Mouse (Mus musculus) adrenal gland, adult 2 months (tissue): ENCODE data around the gene Srms. TPM values are rescaled to one million over a fixed set of nuclear protein-coding genes. Genes with fewer than 3 reads are reported as not detected.

Experiments used
- DNase-seq: peaks from one replicate; pipeline ENCODE4 v3.0.0; 2021
- long read RNA-seq: library from polyadenylated mRNA; stranded (forward); transcript quantifications from one replicate; pipeline ENCODE4 v2.0.0, GENCODE M21; 2021
- polyA plus RNA-seq: library from polyadenylated mRNA; depleted of rRNA; stranded (reverse); fragments of >200 nt; gene quantifications from 2 replicates; pipeline ENCODE4 v1.2.3, GENCODE M21; 2012; rRNA removed
- total RNA-seq, 2 experiments: library from RNA; stranded (reverse); gene quantifications; 2 replicates each; pipeline ENCODE4 v1.2.3; 2021

Srms gene
- 1 to 10 TPM in 1 of 2 experiments, under 1 TPM in 1; 0.66 to 1.3 TPM for total RNA-seq
- polyA plus RNA-seq, result 1.1 and 1.4 TPM in 2 replicates
- long read RNA-seq, result 0 reads

GRCm38 (mm10) chr2:181213021-181213445, at the start of gene Srms:
Srms (minus strand) TSS chr2:181213185.
- DNase-seq, result peak; percentile 71

- DNase-seq, result no peak
Measured at GRCm38 (mm10) chr2:181253248-181253647, 40.3 kb upstream of the Srms start.

DNA sequence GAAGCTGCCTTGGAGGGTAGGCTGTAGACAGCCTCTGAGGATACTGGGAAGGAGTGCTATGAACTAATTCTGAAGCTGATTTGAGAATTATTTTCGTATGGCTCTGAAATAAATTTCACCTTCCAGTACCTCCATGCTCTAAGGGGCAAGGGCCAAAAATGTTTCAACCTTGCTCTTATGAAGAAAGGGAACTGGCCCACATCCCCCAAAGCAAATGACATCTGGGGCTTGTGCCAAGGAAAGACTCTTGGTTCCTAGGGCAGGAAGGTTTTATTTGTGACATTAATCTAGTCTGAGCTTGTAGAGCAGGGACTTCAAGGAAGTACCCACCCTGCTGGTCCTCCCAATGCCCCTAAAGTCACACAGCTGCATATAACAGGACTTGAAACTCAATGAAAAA, 38.9 kb upstream of the Srms start:
- no peak for DNase-seq

GRCm38 (mm10) chr2:181249217-181249616, 36.2 kb upstream of the Srms start:
- no peak for DNase-seq

- DNase-seq, result no peak
Measured at GRCm38 (mm10) chr2:181245031-181245430, 32.0 kb upstream of the Srms start.

DNA sequence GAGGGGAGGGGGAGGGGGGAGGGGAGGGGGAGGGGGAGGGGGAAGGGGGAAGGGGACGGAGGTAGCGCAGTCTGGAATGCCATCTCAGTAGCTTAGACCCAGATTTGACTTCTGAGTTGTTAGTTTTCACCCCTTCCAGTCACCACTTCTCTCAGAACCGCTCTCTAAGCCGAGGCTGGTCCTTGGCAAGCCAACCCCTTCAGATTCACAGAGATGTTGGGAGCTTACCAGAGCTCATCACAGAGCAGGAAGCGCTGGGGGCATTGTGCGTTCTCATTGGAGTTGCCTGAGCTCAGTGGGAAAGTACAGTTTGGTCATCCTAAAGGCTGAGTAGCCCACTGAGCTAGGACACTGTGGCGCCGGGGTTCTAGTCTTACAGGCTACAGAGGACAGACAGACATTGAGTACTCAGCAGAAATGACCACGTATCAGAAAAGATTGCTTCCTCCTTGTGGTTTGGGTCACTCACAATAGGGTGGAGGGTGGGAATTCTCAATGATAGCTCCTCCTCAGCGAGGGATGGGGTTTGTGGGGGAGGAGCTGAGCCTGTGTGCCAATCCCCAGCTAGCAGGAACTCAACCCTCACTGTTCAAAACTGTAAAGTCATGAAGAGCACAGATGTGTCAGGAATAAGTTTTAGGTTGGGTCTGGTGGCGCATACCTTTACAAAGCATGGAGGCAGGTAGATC, 30.9 kb upstream of the Srms start:
- DNase-seq, result peak; percentile 44

- DNase-seq, result no peak
Measured at GRCm38 (mm10) chr2:181242314-181242665, 29.3 kb upstream of the Srms start.

DNA sequence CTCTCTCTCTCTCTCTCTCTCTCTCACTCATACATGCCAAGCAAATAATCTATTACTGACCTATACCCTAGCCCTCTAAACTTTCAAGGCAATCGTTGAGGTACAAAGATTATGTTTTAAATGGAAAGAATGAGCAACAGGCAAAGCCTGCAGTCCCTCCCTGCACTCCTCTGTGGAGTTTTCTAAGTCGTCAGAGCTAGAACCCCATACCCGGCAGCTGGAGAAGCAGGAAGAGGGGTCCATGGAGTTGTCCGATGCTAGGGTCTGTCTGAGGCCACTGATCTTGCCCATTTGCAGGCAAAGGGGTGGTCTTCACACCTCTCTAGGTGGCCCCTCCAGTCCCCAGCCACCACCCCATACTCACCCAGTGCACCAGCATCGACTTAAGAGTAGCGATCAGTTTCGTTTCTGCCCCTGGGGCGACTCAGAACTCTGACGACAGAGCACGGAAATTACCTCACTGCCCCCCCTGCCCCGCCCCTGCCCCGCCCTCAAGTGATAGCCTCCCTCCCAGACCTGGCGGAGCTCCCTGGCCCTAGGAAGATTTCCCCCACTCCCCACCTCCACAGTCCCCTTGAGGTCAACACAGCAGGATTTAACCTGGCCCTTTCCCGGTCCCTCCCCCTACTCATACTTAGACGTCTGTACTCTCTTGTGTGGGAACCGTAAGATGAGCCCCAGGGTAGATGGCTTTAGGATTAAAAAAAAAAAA, 28.8 kb upstream of the Srms start, which contains the start of gene Helz2:
TSS of gene Helz2 (minus strand) at position 426 of the 712 bp plus-strand sequence.
- DNase-seq, result peak; percentile 78

DNA sequence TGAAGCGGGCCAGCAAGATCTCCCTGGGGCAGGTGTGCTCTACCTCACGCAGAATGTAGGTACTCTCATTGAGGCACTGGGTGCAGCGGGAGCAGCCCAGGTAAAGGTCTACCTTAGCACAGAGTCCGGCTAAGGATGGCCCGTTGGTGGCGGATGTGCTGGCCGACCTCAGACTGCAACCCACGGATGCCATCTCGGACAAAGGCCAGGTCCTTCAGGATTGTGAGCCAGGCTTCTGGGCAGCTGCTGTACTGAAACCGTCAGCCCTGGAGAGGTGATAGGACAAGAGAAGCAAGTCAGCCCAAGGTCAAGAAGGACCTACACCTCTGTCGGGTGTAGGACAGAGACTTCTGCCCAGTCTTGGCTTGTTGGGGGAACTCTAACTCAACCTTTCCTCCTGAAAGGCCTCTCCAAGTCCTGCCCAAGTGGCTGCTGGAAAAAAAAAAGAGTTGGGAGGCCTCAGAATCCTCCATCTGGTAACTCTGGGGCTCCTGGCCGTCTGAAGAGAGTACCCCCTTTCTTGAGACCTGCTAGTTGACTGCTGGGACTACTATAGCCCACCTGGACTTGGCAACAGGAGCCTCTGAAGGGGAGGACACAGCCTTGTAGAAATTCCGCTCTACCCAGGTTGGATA, 27.9 kb upstream of the Srms start:
- no peak for DNase-seq

- DNase-seq, result no peak
Measured at GRCm38 (mm10) chr2:181239261-181239660, 26.3 kb upstream of the Srms start.

DNA sequence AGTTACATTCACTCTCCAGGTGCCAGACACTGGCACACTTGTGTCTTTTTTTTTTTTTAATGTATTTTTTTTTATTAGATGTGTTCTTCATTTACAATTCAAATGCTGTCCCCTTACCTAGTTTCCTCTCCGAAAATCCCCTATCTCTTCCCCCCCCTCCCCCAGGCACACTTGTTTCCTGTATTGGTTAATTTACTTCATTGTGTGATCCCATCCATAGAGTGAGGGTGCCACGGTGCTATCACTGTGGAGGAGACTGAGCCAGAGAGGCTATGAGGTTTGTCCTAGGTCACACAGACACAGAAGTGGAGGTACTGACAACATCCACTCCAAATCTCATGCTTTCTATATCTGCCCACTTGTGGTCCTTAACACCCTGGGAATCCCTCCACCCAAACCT, 25.9 kb upstream of the Srms start:
- DNase-seq, result no peak

DNA sequence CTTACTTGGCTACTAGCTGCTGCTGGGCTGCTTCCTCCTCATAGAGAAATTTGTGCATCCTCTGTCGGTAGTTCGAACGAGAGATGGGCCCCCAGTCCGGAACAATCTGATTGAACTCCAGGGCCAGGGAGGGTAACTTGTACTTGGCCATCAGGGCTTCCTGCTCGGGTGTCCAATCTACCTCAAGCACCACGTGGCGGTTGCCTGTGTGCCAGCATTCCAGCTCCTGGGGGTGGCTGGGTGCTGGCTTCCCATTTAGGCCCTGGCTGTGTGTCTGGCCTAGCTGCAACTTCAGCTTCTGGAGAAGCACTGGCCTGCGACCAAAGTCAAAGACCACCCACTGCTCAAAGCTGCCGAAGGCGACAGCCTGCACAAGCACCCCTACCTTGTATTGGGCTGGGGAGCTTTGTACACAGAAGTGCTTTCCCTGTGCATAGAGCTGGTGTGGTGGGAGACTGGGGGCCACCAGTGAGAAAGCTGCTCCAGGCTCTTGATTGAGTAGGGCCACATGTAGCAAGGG, 25.2 kb upstream of the Srms start:
- no peak for DNase-seq

GRCm38 (mm10) chr2:181237251-181238014, 24.4 kb upstream of the Srms start:
- DNase-seq, result no peak

- no peak for DNase-seq
Measured at GRCm38 (mm10) chr2:181235681-181236566, 22.9 kb upstream of the Srms start.

GRCm38 (mm10) chr2:181234680-181235079, 21.7 kb upstream of the Srms start:
- DNase-seq, result no peak

GRCm38 (mm10) chr2:181233443-181233842, 20.5 kb upstream of the Srms start:
- no peak for DNase-seq

DNA sequence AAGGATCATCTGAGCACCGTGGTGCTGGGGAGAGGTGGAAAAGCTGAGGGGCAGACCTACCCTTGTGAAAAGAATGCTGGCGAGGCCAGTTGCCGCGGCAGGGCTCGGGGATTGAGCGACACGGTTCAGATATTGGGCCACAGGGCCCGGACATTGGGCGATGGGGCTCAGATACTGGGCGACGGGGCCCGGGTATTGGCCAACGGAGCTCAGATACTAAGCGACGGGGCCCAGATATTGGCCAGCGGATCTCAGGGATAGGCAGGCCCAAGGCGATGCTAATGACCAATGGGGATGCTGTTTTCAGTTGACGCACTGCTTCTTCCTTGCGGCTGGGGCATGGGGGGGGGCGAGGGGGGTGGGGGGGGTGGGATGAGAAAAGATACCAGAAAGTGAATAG, 18.2 kb upstream of the Srms start:
- DNase-seq, result no peak

DNA sequence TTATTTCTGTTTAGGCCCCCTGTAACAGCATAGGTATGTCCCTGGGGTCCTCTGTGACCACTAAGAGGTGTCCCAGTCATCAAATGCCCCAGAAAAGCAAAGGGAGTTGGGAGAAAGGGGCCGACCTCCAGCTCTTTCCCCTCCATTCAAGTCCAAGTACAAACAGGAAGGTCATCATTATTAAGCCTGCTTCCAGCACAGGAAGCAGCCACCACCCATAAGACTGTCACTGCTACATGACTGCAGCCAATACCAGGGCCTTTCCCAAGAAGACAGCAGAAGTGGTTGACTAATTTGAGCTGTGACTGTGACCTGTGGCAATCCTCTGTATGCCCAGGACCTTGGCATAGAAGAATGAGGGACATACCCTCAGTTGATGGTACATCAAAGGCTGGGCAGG, 15.3 kb upstream of the Srms start:
- no peak for DNase-seq

GRCm38 (mm10) chr2:181227122-181227521, 14.1 kb upstream of the Srms start:
- no peak for DNase-seq

GRCm38 (mm10) chr2:181224994-181225393, 12.0 kb upstream of the Srms start:
- DNase-seq, result no peak

DNA sequence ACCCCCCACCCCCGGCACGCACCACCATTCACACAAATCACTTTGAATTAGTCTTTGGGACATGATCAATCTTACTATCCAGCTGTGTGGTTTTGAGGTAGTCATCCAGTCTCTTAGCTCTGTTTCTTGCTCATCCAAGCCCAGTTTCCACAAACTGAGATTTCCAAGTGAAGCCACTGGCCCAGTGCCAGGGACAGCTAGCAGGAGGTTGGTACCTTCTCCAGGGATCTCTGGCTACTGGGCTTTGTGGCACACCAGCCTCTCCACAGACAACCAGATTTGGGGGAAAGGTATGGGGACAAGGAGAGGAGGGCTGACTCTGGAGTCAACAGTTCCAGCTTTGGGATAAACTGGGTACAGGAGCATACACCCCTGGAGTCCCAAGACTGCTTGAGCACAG, 7.4 kb upstream of the Srms start:
- DNase-seq, result no peak
